Mouse (Mus musculus) myocyte (in vitro differentiated cells): ENCODE results near the gene Polr1d. TPM values are rescaled to one million over a fixed set of nuclear protein-coding genes. Genes with fewer than 3 reads are reported as not detected.
A peak's percentile ranks its signal among the peaks of the same experiment; 100 is the strongest.

ENCODE experiments used
- H3K27me3 ChIP-seq: one replicate; pipeline ENCODE4 v1.6.1; 2011; ENCODE audit not compliant: control insufficient read depth, insufficient read depth, insufficient read length
- H3K36me3 ChIP-seq: one replicate; pipeline ENCODE4 v1.6.1; 2011; ENCODE audit not compliant: control insufficient read depth, insufficient read depth
- H3K4me2 ChIP-seq: one replicate; pipeline ENCODE4 v1.6.1; 2011; ENCODE audit warnings: low read depth, control low read depth
- H3K4me3 ChIP-seq: one replicate; pipeline ENCODE4 v1.5.1; 2011; ENCODE audit warnings: mild to moderate bottlenecking, control low read depth, moderate library complexity
- H3K79me2 ChIP-seq: one replicate; pipeline ENCODE4 v1.6.1; 2011; ENCODE audit not compliant: control insufficient read depth, insufficient read depth
- H3ac ChIP-seq: one replicate; pipeline ENCODE4 v1.6.1; 2011; ENCODE audit not compliant: control insufficient read depth, insufficient read length
- CEBPB ChIP-seq: IDR thresholded peaks from 2 replicates; pipeline ENCODE4 v1.6.1; 2011; ENCODE audit warnings: mild to moderate bottlenecking, moderate library complexity; ENCODE audit not compliant: poor library complexity, insufficient read depth, severe bottlenecking
- E2F4 ChIP-seq: IDR thresholded peaks from one replicate; pipeline ENCODE4 v1.6.1; 2011; ENCODE audit warnings: mild to moderate bottlenecking, control low read depth, moderate library complexity; ENCODE audit not compliant: insufficient read depth
- MAX ChIP-seq: IDR thresholded peaks from one replicate; pipeline ENCODE4 v1.6.1; 2011; ENCODE audit warnings: low read depth, mild to moderate bottlenecking, control low read depth
- MYOD1 ChIP-seq, 3 experiments: IDR thresholded peaks; one replicate each; pipeline ENCODE4 v1.6.1; 2011; ENCODE audit warnings: control low read depth in 2 of 3, low read depth in 2 of 3, mild to moderate bottlenecking in 2 of 3, moderate library complexity in 1 of 3; ENCODE audit not compliant: insufficient read length in 2 of 3, control insufficient read depth in 1 of 3
- MYOG ChIP-seq, 3 experiments: IDR thresholded peaks; one replicate each; pipeline ENCODE4 v1.6.1; 2011; ENCODE audit warnings: control low read depth in 2 of 3, low read depth in 2 of 3, mild to moderate bottlenecking in 2 of 3; ENCODE audit not compliant: insufficient read length in 2 of 3, control insufficient read depth in 1 of 3, insufficient read depth in 1 of 3
- POLR2A ChIP-seq: IDR thresholded peaks from one replicate; pipeline ENCODE4 v1.6.1; 2011; ENCODE audit warnings: low read depth, mild to moderate bottlenecking, control low read depth, moderate library complexity; ENCODE audit not compliant: insufficient read length
- POLR2AphosphoS2 ChIP-seq: IDR thresholded peaks from one replicate; pipeline ENCODE4 v1.6.1; 2011; ENCODE audit warnings: low read depth, control low read depth; ENCODE audit not compliant: insufficient read length
- REST ChIP-seq: IDR thresholded peaks from one replicate; pipeline ENCODE4 v1.6.1; 2011; ENCODE audit warnings: mild to moderate bottlenecking, control low read depth, moderate library complexity; ENCODE audit not compliant: insufficient read depth, insufficient read length
- SRF ChIP-seq: IDR thresholded peaks from one replicate; pipeline ENCODE4 v1.6.1; 2011; ENCODE audit warnings: low read depth; ENCODE audit not compliant: control insufficient read depth, insufficient read length
- TCF12 ChIP-seq: IDR thresholded peaks from one replicate; pipeline ENCODE4 v1.6.1; 2011; ENCODE audit warnings: mild to moderate bottlenecking, control low read depth; ENCODE audit not compliant: poor library complexity, insufficient read depth, severe bottlenecking
- TCF3 ChIP-seq: IDR thresholded peaks from one replicate; pipeline ENCODE4 v1.6.1; 2011; ENCODE audit warnings: low read depth, control low read depth; ENCODE audit not compliant: insufficient read length
- USF1 ChIP-seq: IDR thresholded peaks from one replicate; pipeline ENCODE4 v1.6.1; 2011; ENCODE audit warnings: low read depth, mild to moderate bottlenecking, control low read depth, moderate library complexity
- polyA plus RNA-seq: library from polyadenylated mRNA; unstranded; fragments of >200 nt; fragmentation: generic; extraction: Trizol; gene quantifications from one replicate; pipeline ENCODE4 v1.2.1, GENCODE M21; 2012; ENCODE audit warnings: missing spikeins

Polr1d gene
- polyA plus RNA-seq, result 92.4 TPM

DNA sequence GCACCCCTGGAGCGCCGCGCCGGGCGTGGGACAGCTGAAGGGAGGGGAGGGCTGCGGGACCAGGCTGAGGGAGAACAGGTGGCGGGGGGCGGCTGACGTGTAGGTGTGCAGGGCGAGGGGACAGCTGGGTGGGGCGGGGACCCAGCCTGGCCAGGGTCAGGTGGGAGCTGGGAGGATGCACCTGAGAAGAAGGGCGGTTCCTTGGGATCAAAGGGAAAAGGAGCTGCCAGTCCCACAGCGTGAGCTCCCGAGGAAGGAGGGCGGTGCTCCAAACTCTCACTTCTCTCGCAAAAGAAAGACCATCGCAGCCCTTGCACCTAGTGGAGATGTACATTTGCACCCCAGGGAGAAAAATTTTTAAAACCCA is at the start of gene Polr1d:
Gene Polr1d, plus strand, starts transcription at position 252 of the 367 bp plus-strand sequence.
- Histone ChIP-seq H3K79me2 (peaks cover 40% of the 10 kb centered on the region), H3K27me3 (no peaks in the 10 kb centered on the region), H3K36me3 (peaks cover 15% of the 10 kb centered on the region), H3K4me3 (peak within 1 kb of the TSS; percentile 76), H3K4me2 (peak within 1 kb of the TSS; percentile 95), H3ac (peak within 1 kb of the TSS; percentile 21)
- TF ChIP-seq REST (no peak), POLR2AphosphoS2 (no peak), TCF12 (no peak), POLR2A (no peak), SRF (no peak), MYOG (IDR thresholded peaks at IDR 0.05; ENCODE audit: control insufficient read depth in 1 of 3, insufficient read depth in 1 of 3, insufficient read length in 2 of 3, low read depth in 2 of 3) (peak in 2 of 3 experiments; percentile 76 to 77), USF1 (no peak), CEBPB (no peak), MYOD1 (IDR thresholded peaks at IDR 0.05; ENCODE audit: control insufficient read depth in 1 of 3, insufficient read length in 2 of 3, low read depth in 2 of 3) (peak in 2 of 3 experiments; percentile 73 to 80), MAX (no peak), E2F4 (no peak)

GRCm38 (mm10) chr5:147031281-147031680 is 45.6 kb upstream of the Polr1d start:
- Histone ChIP-seq H3ac (no peak overlapping the region), H3K79me2 (no peaks in the 10 kb centered on the region), H3K27me3 (no peaks in the 10 kb centered on the region), H3K36me3 (peaks cover 5% of the 10 kb centered on the region), H3K4me2 (no peak overlapping the region), H3K4me3 (no peak overlapping the region)
- TF ChIP-seq USF1, result no peak
- TF ChIP-seq POLR2A, result no peak
- TF ChIP-seq MYOD1 (IDR thresholded peaks at IDR 0.05; ENCODE audit: control insufficient read depth in 1 of 3, insufficient read length in 2 of 3, low read depth in 2 of 3), result no peak
- no peak for TF ChIP-seq MYOG (IDR thresholded peaks at IDR 0.05; ENCODE audit: control insufficient read depth in 1 of 3, insufficient read depth in 1 of 3, insufficient read length in 2 of 3, low read depth in 2 of 3)
- TF ChIP-seq POLR2AphosphoS2, result no peak
- TF ChIP-seq REST, result no peak
- no peak for TF ChIP-seq SRF
- TF ChIP-seq CEBPB, result no peak
- no peak for TF ChIP-seq TCF12
- no peak for TF ChIP-seq MAX
- no peak for TF ChIP-seq E2F4
- no peak for TF ChIP-seq TCF3

DNA sequence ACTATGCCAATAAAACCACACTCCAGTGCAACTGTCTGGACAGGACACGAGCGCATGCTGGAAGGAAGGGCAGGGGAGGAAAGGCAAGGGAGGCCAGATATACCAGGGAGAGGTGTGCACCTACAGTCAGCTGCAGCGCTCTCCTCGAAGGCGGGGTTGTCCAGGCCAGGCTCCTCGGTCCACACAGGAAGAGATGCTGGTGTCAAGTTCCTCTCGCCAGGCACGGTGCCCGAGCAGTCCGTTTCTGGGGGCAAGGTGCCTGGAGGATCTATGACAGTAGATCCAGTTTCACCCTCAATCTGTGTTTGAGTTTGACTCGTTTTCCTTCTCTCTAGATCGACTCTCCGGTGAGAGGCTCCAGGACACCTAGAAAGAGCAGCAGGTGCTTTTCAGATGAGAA is 43.7 kb upstream of the Polr1d start:
- Histone ChIP-seq H3ac (no peak overlapping the region), H3K36me3 (no peaks in the 10 kb centered on the region), H3K4me2 (no peak overlapping the region), H3K4me3 (no peak overlapping the region), H3K27me3 (no peaks in the 10 kb centered on the region), H3K79me2 (no peaks in the 10 kb centered on the region)
- TF ChIP-seq POLR2AphosphoS2, result no peak
- TF ChIP-seq CEBPB, result no peak
- TF ChIP-seq SRF, result no peak
- TF ChIP-seq MYOD1 (IDR thresholded peaks at IDR 0.05; ENCODE audit: control insufficient read depth in 1 of 3, insufficient read length in 2 of 3, low read depth in 2 of 3), result no peak
- TF ChIP-seq TCF12, result no peak
- no peak for TF ChIP-seq MYOG (IDR thresholded peaks at IDR 0.05; ENCODE audit: control insufficient read depth in 1 of 3, insufficient read depth in 1 of 3, insufficient read length in 2 of 3, low read depth in 2 of 3)
- no peak for TF ChIP-seq E2F4
- TF ChIP-seq USF1, result no peak
- no peak for TF ChIP-seq TCF3
- no peak for TF ChIP-seq POLR2A
- no peak for TF ChIP-seq MAX
- TF ChIP-seq REST, result no peak

- Histone ChIP-seq H3K4me2 (no peak overlapping the region), H3ac (no peak overlapping the region), H3K36me3 (no peaks in the 10 kb centered on the region), H3K79me2 (no peaks in the 10 kb centered on the region), H3K27me3 (no peaks in the 10 kb centered on the region), H3K4me3 (no peak overlapping the region)
- TF ChIP-seq SRF (no peak), TCF3 (no peak), CEBPB (no peak), POLR2A (no peak), MAX (no peak), MYOG (IDR thresholded peaks at IDR 0.05; ENCODE audit: control insufficient read depth in 1 of 3, insufficient read depth in 1 of 3, insufficient read length in 2 of 3, low read depth in 2 of 3) (no peak), POLR2AphosphoS2 (no peak), TCF12 (no peak), USF1 (no peak), E2F4 (no peak), REST (no peak), MYOD1 (IDR thresholded peaks at IDR 0.05; ENCODE audit: control insufficient read depth in 1 of 3, insufficient read length in 2 of 3, low read depth in 2 of 3) (no peak)
Observed at GRCm38 (mm10) chr5:147034283-147034682, 42.6 kb upstream of the Polr1d start.

DNA sequence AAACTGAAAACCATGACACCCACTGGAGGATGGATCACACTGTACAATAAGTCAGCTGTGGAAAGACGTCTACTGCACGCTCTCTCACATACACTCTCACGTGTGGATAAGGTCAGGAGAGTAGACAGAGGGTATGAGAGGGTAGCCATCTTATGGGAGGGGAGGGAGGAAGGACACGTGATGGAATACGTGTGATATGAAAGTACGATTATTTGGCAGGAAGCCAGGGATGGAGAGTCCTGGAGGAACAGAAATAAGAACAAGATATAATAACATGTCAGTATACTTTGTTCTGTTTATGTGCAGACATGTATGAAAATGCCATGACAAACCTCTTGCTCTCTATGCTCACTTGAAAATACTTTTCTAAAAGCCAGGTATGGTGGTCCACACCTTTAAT is 41.5 kb upstream of the Polr1d start:
- H3K79me2 ChIP-seq, result no peaks in the 10 kb centered on the region
- no peaks in the 10 kb centered on the region for H3K27me3 ChIP-seq
- H3ac ChIP-seq, result no peak overlapping the region
- no peak overlapping the region for H3K4me3 ChIP-seq
- H3K36me3 ChIP-seq, result no peaks in the 10 kb centered on the region
- TF ChIP-seq MAX (no peak), SRF (no peak), USF1 (no peak), REST (no peak), CEBPB (no peak), TCF12 (no peak), TCF3 (no peak), POLR2AphosphoS2 (no peak), POLR2A (no peak), MYOD1 (IDR thresholded peaks at IDR 0.05; ENCODE audit: control insufficient read depth in 1 of 3, insufficient read length in 2 of 3, low read depth in 2 of 3) (no peak), MYOG (IDR thresholded peaks at IDR 0.05; ENCODE audit: control insufficient read depth in 1 of 3, insufficient read depth in 1 of 3, insufficient read length in 2 of 3, low read depth in 2 of 3) (no peak), E2F4 (no peak)
- no peak overlapping the region for H3K4me2 ChIP-seq
